Mouse (Mus musculus) midbrain, embryonic 14.5 days (tissue): Measurements from ENCODE around the gene Cd63. TPM values are rescaled to one million over a fixed set of nuclear protein-coding genes. Genes with fewer than 3 reads are reported as not detected.

Experiments
- ATAC-seq: fragments of 200-750 bp; cut with Nextera tagmentation; 2 replicates; pipeline ENCODE4 v1.8.0; 2017; ENCODE audit warnings: moderate number of reproducible peaks, moderate library complexity; ENCODE audit not compliant: low FRiP score, low TSS enrichment
- DNase-seq: peaks from one replicate; pipeline ENCODE4 v3.0.0-alpha.2; 2015
- H3K27ac ChIP-seq: fragments of 300-500 bp; sonication (generic); replicated peaks from 2 replicates; pipeline ENCODE4 v1.5.1; 2014; ENCODE audit warnings: mild to moderate bottlenecking, low read depth, low read length, moderate library complexity
- H3K27me3 ChIP-seq: fragments of 300-500 bp; sonication (generic); 2 replicates; pipeline ENCODE4 v1.6.1; 2014; ENCODE audit warnings: low read length, control low read depth, mixed read lengths; ENCODE audit not compliant: control insufficient read depth, insufficient read depth
- H3K36me3 ChIP-seq: fragments of 300-500 bp; sonication (generic); 2 replicates; pipeline ENCODE4 v1.6.1; 2014; ENCODE audit warnings: low read length, control low read depth; ENCODE audit not compliant: control insufficient read depth, insufficient read depth
- H3K4me1 ChIP-seq: fragments of 300-500 bp; sonication (generic); 2 replicates; pipeline ENCODE4 v1.6.1; 2014; ENCODE audit warnings: mild to moderate bottlenecking, antibody characterized with exemption, low read length, control low read depth; ENCODE audit not compliant: control insufficient read depth, insufficient read depth
- H3K4me2 ChIP-seq: fragments of 300-500 bp; sonication (generic); 2 replicates; pipeline ENCODE4 v1.6.1; 2014; ENCODE audit warnings: mild to moderate bottlenecking, low read length, moderate library complexity
- H3K4me3 ChIP-seq: fragments of 300-500 bp; sonication (generic); replicated peaks from 2 replicates; pipeline ENCODE4 v1.5.1; 2014; ENCODE audit warnings: low read depth, low read length
- H3K9ac ChIP-seq: fragments of 300-500 bp; sonication (generic); replicated peaks from 2 replicates; pipeline ENCODE4 v1.6.1; 2014; ENCODE audit warnings: mild to moderate bottlenecking, low read length, moderate library complexity
- H3K9me3 ChIP-seq: fragments of 300-500 bp; sonication (generic); 2 replicates; pipeline ENCODE4 v1.6.1; 2016; ENCODE audit warnings: low read length, control low read depth, mixed read lengths; ENCODE audit not compliant: control insufficient read depth
- WGBS: fragments of 180-500 bp; shearing (Covaris S2); extraction: QIAGEN DNeasy Blood & Tissue Kit; methylation state at CpG from one replicate; pipeline ENCODE4 v1.1.7; 2014; 5-methylcytosine and 5-hydroxymethylcytosine counted together
- polyA plus RNA-seq: library from polyadenylated mRNA; unstranded; fragments of >200 nt; fragmentation: Nextera tagmentation; extraction: Ambion mirVana; gene quantifications from 2 replicates; pipeline ENCODE4 v1.2.1, GENCODE M21; 2014

The Cd63 gene
- polyA plus RNA-seq, 1 experiment from 2014 or later = 138 TPM

GRCm38 (mm10) chr10:128889846-128890245, 10.9 kb upstream of the Cd63 start:
- H3K4me3 ChIP-seq = peak overlapping the region; percentile 64
- no peak for ATAC-seq

GRCm38 (mm10) chr10:128890383-128891295, 10.2 kb upstream of the Cd63 start:
- H3K4me2 ChIP-seq = peak overlapping the region; percentile 92
- no peaks in the 10 kb centered on the region for H3K9me3 ChIP-seq
- peaks cover 16% of the 10 kb centered on the region for H3K36me3 ChIP-seq
- peak overlapping the region; percentile 64 for H3K4me3 ChIP-seq
- H3K9ac ChIP-seq = peak overlapping the region; percentile 78
- ATAC-seq = no peak
- H3K4me1 ChIP-seq = peaks cover 28% of the 10 kb centered on the region
- WGBS = under 1% methylated on average over 40 of the region's 40 CpGs
- peak; percentile 37 for DNase-seq
- peak overlapping the region; percentile 96 for H3K27ac ChIP-seq
- no peaks in the 10 kb centered on the region; the same call in 1 of the 2 replicates for H3K27me3 ChIP-seq

More at GRCm38 (mm10) chr10:128889846-128890245, 10.9 kb upstream of the Cd63 start:
- 6% methylated on average over 2 of the region's 2 CpGs for WGBS
- peaks cover 24% of the 10 kb centered on the region for H3K36me3 ChIP-seq
- H3K27me3 ChIP-seq = no peaks in the 10 kb centered on the region; the same call in 1 of the 2 replicates
- no peaks in the 10 kb centered on the region for H3K9me3 ChIP-seq
- H3K4me2 ChIP-seq = peak overlapping the region; percentile 92
- H3K4me1 ChIP-seq = peaks cover 28% of the 10 kb centered on the region
- no peak for DNase-seq
- H3K27ac ChIP-seq = peak overlapping the region; percentile 84
- peak overlapping the region; percentile 78 for H3K9ac ChIP-seq

GRCm38 (mm10) chr10:128891296-128892094, 9.3 kb upstream of the Cd63 start, which contains the start of gene Gdf11:
TSS of gene Gdf11 (minus strand) at chr10:128891718.
- Histone ChIP-seq H3K4me1 (peaks cover 28% of the 10 kb centered on the region), H3K36me3 (peaks cover 9% of the 10 kb centered on the region; the same call in 1 of the 2 replicates), H3K4me2 (peak within 1 kb of the TSS; percentile 92), H3K27ac (peak within 1 kb of the TSS; percentile 96), H3K4me3 (peak within 1 kb of the TSS; percentile 64), H3K27me3 (peaks cover 6% of the 10 kb centered on the region), H3K9me3 (no peaks in the 10 kb centered on the region), H3K9ac (peak within 1 kb of the TSS; percentile 78)
- DNase-seq = peak; percentile 95
- under 1% methylated on average over 52 of the region's 89 CpGs for WGBS
- ATAC-seq = peak; percentile 89

GRCm38 (mm10) chr10:128892246-128892645, 8.5 kb upstream of the Cd63 start:
- Histone ChIP-seq H3K27me3 (peaks cover 11% of the 10 kb centered on the region), H3K36me3 (peaks cover 4% of the 10 kb centered on the region; the same call in 1 of the 2 replicates), H3K9me3 (no peaks in the 10 kb centered on the region), H3K27ac (peak overlapping the region; percentile 96), H3K4me3 (peak overlapping the region; percentile 64), H3K4me2 (peak overlapping the region; percentile 92), H3K9ac (peak overlapping the region; percentile 78), H3K4me1 (peaks cover 28% of the 10 kb centered on the region)
- WGBS = 1% methylated on average over 9 of the region's 9 CpGs
- peak; percentile 1; the same call in 1 of the 2 replicates for ATAC-seq
- peak; percentile 62 for DNase-seq

GRCm38 (mm10) chr10:128895437-128895836, 5.4 kb upstream of the Cd63 start:
- ATAC-seq = no peak
- Histone ChIP-seq H3K4me1 (peaks cover 11% of the 10 kb centered on the region), H3K4me3 (no peak overlapping the region), H3K27ac (no peak overlapping the region), H3K27me3 (peaks cover 11% of the 10 kb centered on the region), H3K4me2 (peak overlapping the region; percentile 13), H3K36me3 (no peaks in the 10 kb centered on the region), H3K9ac (no peak overlapping the region), H3K9me3 (no peaks in the 10 kb centered on the region)
- WGBS = under 1% methylated on average over 9 of the region's 9 CpGs
- peak; percentile 96 for DNase-seq

GRCm38 (mm10) chr10:128895952-128896693, 4.7 kb upstream of the Cd63 start:
- no peak overlapping the region for H3K27ac ChIP-seq
- 2% methylated on average over 17 of the region's 17 CpGs for WGBS
- peak; percentile 38; the same call in 1 of the 2 replicates for ATAC-seq

GRCm38 (mm10) chr10:128896807-128897206, 4.0 kb upstream of the Cd63 start:
- DNase-seq (no peak), ATAC-seq (no peak)
- Histone ChIP-seq H3K4me3 (no peak overlapping the region), H3K36me3 (no peaks in the 10 kb centered on the region), H3K4me2 (peak overlapping the region; percentile 7), H3K27ac (no peak overlapping the region), H3K27me3 (peaks cover 11% of the 10 kb centered on the region), H3K9ac (no peak overlapping the region), H3K9me3 (no peaks in the 10 kb centered on the region), H3K4me1 (peaks cover 9% of the 10 kb centered on the region; the same call in 1 of the 2 replicates)
- 63% methylated on average over 1 of the region's 1 CpGs for WGBS

More at GRCm38 (mm10) chr10:128895952-128896693, 4.7 kb upstream of the Cd63 start:
- no peaks in the 10 kb centered on the region for H3K36me3 ChIP-seq
- peaks cover 9% of the 10 kb centered on the region; the same call in 1 of the 2 replicates for H3K4me1 ChIP-seq
- H3K27me3 ChIP-seq = peaks cover 11% of the 10 kb centered on the region
- H3K4me3 ChIP-seq = no peak overlapping the region
- H3K4me2 ChIP-seq = peak overlapping the region; percentile 7
- H3K9ac ChIP-seq = no peak overlapping the region
- no peaks in the 10 kb centered on the region for H3K9me3 ChIP-seq
- DNase-seq = peak; percentile 62

- Histone ChIP-seq H3K4me2 (no peak overlapping the region), H3K9ac (no peak overlapping the region), H3K4me3 (no peak overlapping the region), H3K27ac (no peak overlapping the region), H3K36me3 (no peaks in the 10 kb centered on the region), H3K9me3 (no peaks in the 10 kb centered on the region), H3K27me3 (peaks cover 11% of the 10 kb centered on the region), H3K4me1 (peaks cover 7% of the 10 kb centered on the region; the same call in 1 of the 2 replicates)
- WGBS = 21% methylated on average over 1 of the region's 1 CpGs
- no peak for ATAC-seq
- DNase-seq = no peak
Measured at GRCm38 (mm10) chr10:128897501-128897900, 3.3 kb upstream of the Cd63 start.
